Mouse (Mus musculus) midbrain, postnatal 0 days (tissue): ENCODE measurements around the gene Rbm18. TPM values are rescaled to one million over a fixed set of nuclear protein-coding genes. Genes with fewer than 3 reads are reported as not detected.
A peak's percentile ranks its signal among the peaks of the same experiment; 100 is the strongest.

ENCODE experiments used
- ATAC-seq: fragments of 200-750 bp; cut with Nextera tagmentation; 2 replicates; pipeline ENCODE4 v1.8.0; 2017; ENCODE audit warnings: moderate number of reproducible peaks, mild to moderate bottlenecking, moderate TSS enrichment, moderate library complexity; ENCODE audit not compliant: low FRiP score
- DNase-seq: peaks from one replicate; pipeline ENCODE4 v3.0.0-alpha.2; 2015; ENCODE audit warnings: low spot score
- H3K27ac ChIP-seq: fragments of 300-500 bp; sonication (generic); 2 replicates; pipeline ENCODE4 v1.5.1; 2014; ENCODE audit warnings: low read depth, mild to moderate bottlenecking, low read length, mixed read lengths
- H3K27me3 ChIP-seq: fragments of 300-500 bp; sonication (generic); 2 replicates; pipeline ENCODE4 v1.6.1; 2014; ENCODE audit warnings: low read length, control low read depth, mixed read lengths; ENCODE audit not compliant: insufficient read depth
- H3K36me3 ChIP-seq: fragments of 300-500 bp; sonication (generic); 2 replicates; pipeline ENCODE4 v1.6.1; 2014; ENCODE audit warnings: low read length, control low read depth, mixed read lengths; ENCODE audit not compliant: insufficient read depth
- H3K4me1 ChIP-seq: fragments of 300-500 bp; sonication (generic); 2 replicates; pipeline ENCODE4 v1.6.1; 2014; ENCODE audit warnings: mild to moderate bottlenecking, control low read depth, antibody characterized with exemption, low read length, mixed read lengths; ENCODE audit not compliant: insufficient read depth
- H3K4me2 ChIP-seq: fragments of 300-500 bp; sonication (generic); 2 replicates; pipeline ENCODE4 v1.6.1; 2014; ENCODE audit warnings: low read depth, mild to moderate bottlenecking, low read length, mixed read lengths; ENCODE audit not compliant: poor library complexity, severe bottlenecking
- H3K4me3 ChIP-seq: fragments of 300-500 bp; sonication (generic); 2 replicates; pipeline ENCODE4 v1.5.1; 2014; ENCODE audit warnings: low read depth, mild to moderate bottlenecking, low read length, moderate library complexity
- H3K9ac ChIP-seq: fragments of 300-500 bp; sonication (generic); replicated peaks from 2 replicates; pipeline ENCODE4 v1.6.1; 2014; ENCODE audit warnings: mild to moderate bottlenecking, low read length, moderate library complexity, mixed read lengths; ENCODE audit not compliant: poor library complexity, severe bottlenecking
- H3K9me3 ChIP-seq: fragments of 300-500 bp; sonication (generic); 2 replicates; pipeline ENCODE4 v1.6.1; 2016; ENCODE audit warnings: low read length, control low read depth
- CTCF ChIP-seq: IDR thresholded peaks from 2 replicates; pipeline ENCODE4 v1.5.1; 2016; ENCODE audit warnings: antibody characterized with exemption, mild to moderate bottlenecking
- WGBS: fragments of 180-500 bp; shearing (Covaris S2); extraction: QIAGEN DNeasy Blood & Tissue Kit; methylation state at CpG from one replicate; pipeline ENCODE4 v1.1.7; 2014; 5-methylcytosine and 5-hydroxymethylcytosine counted together
- polyA plus RNA-seq: library from polyadenylated mRNA; unstranded; fragments of >200 nt; fragmentation: Nextera tagmentation; extraction: Ambion mirVana; gene quantifications from 2 replicates; pipeline ENCODE4 v1.2.1, GENCODE M21; 2015
- total RNA-seq: library from RNA; depleted of rRNA; stranded (reverse); fragments of >200 nt; gene quantifications from 2 replicates; pipeline ENCODE4 v1.2.3, GENCODE M21; 2014

The Rbm18 gene
- total and polyA plus RNA-seq, 2 experiments from 2014 or later: 56.6 to 102 TPM

DNA sequence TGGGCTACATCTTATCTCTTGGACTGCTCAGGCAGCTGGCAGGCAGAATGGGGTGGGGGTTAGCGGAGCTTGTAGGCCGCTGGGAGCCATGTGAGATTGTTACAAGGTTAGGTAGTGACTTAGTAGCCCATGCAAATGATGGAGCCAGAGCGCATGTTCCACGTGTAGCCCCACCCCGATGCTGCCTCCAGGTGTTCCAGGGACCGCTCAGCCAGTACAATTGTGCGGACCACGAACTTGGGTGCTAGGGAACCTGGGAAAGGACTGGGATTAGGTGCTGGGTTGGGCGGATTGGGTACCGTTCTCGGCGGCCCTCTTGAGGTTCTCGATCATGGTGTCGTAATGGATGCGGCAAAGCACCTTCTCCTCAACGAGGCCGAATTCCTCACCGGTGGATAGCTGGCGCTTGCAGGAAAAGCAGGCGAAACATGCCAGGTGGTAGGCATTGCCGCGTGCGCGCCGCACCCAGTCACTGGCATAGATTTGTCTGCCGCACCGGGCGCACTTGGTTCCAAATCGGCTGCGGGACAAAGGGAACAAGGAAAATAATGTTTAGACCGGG, 42.6 kb downstream of the Rbm18 start:
- peaks cover 85% of the 10 kb centered on the region for H3K27me3 ChIP-seq
- H3K4me1 ChIP-seq: peaks cover 4% of the 10 kb centered on the region; the same call in 1 of the 2 replicates
- no peak overlapping the region for H3K9ac ChIP-seq
- no peaks in the 10 kb centered on the region for H3K9me3 ChIP-seq
- DNase-seq: no peak
- 0 out of 2 replicates have a peak overlapping the region, but pooled peaks have one; percentile 5 for H3K4me2 ChIP-seq
- no peak overlapping the region for H3K27ac ChIP-seq
- H3K4me3 ChIP-seq: no peak overlapping the region
- 2% methylated on average over 31 of the region's 31 CpGs for WGBS
- no peak for ATAC-seq
- TF ChIP-seq CTCF: no peak
- H3K36me3 ChIP-seq: no peaks in the 10 kb centered on the region

DNA sequence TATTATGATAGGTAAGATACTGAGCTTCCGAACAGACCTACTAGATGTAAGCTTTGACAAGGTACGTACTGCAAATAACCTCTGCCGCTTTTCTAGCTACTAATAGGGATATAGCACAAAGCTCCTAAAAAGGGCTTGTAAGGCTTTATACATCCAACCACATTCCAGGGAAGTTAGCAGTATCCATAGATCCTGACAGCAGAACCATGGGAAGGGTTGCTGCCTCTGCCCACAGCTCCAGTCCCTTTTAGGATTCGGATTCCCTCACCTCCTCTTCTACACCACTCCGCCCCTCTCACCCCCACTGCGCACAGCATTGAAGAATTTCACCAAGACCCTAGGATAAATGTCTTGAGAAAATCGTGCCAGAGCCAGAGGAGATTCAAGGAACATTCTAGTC, 43.3 kb downstream of the Rbm18 start:
- 15% methylated on average over 7 of the region's 7 CpGs for WGBS
- H3K27ac ChIP-seq: no peak overlapping the region
- no peak for ATAC-seq
- no peak overlapping the region for H3K9ac ChIP-seq
- peaks cover 84% of the 10 kb centered on the region for H3K27me3 ChIP-seq
- H3K4me2 ChIP-seq: no peak overlapping the region
- DNase-seq: no peak
- H3K4me1 ChIP-seq: peaks cover 4% of the 10 kb centered on the region; the same call in 1 of the 2 replicates
- no peaks in the 10 kb centered on the region for H3K36me3 ChIP-seq
- H3K4me3 ChIP-seq: no peak overlapping the region
- H3K9me3 ChIP-seq: no peaks in the 10 kb centered on the region
- TF ChIP-seq CTCF: no peak

DNA sequence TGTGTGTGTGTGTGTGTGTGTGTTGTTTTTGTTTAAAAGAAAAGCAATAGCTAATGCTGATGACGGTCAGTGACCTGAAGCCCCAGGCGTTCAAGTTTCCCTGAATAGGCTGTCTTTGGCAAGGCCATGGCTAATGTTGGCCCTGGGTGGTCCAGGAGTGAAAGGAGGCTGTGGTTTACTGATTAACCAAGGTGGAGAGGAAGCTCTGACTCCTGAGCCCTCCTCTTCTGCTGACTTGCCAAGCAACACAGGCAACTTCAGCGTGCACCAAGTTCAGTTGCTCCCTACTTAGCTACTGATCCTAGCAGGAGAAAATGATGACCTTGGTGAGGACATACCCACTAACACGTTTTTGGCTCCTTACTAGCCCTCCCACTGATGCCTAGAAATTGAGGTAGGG, 43.8 kb downstream of the Rbm18 start:
- H3K4me2 ChIP-seq: no peak overlapping the region
- peaks cover 79% of the 10 kb centered on the region for H3K27me3 ChIP-seq
- no peaks in the 10 kb centered on the region for H3K36me3 ChIP-seq
- WGBS: 6% methylated on average over 4 of the region's 4 CpGs
- H3K9me3 ChIP-seq: no peaks in the 10 kb centered on the region
- no peak overlapping the region for H3K27ac ChIP-seq
- TF ChIP-seq CTCF: no peak
- DNase-seq (no peak), ATAC-seq (no peak)
- H3K4me1 ChIP-seq: peaks cover 4% of the 10 kb centered on the region; the same call in 1 of the 2 replicates
- H3K9ac ChIP-seq: no peak overlapping the region
- H3K4me3 ChIP-seq: no peak overlapping the region

DNA sequence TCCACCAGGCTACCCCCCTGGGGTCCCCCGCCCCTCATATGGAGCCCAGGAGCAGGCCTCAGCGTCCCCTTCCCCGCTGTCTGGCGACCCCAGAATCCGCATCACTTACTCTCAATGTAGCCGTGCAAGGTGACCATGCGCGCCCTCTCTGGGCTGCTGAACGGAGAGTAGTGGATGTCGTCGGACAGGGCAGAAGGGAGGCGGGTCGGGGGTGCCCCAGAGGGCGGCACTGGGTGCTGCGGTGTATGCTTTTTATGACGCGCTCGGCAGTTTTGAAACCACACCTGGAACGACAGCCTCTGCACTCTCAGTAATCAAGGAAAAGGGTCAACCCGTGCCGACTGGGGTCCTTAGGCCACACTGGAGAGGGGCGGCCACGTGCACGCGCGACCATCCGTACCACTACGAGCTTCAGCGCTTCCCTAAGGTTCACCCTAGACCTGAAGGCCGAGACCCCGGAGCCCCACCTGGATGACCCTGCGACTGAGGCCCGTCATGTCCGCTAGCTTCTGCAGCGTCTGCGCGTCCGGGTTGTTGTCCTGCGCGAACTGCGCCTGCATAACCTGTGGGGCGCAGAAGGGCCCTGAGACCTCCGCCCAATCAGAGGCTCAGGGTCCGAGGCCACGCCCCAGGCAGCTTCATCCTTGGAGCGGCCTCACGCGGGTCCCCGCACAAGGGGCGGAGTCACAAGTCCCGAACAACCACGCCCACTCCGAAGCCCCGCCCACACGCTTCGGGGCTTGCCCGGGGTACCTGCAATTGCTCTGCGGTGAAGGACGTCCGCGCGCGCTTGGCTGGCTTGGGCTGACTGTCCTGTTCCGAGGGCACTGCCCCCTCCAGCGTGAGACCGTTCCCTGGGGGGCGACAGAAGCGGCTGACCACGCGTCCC, 45.5 kb downstream of the Rbm18 start:
- H3K4me3 ChIP-seq: peak overlapping the region; percentile 43
- H3K27ac ChIP-seq: no peak overlapping the region
- H3K4me1 ChIP-seq: peaks cover 4% of the 10 kb centered on the region; the same call in 1 of the 2 replicates
- no peaks in the 10 kb centered on the region for H3K9me3 ChIP-seq
- no peak overlapping the region for H3K9ac ChIP-seq
- TF ChIP-seq CTCF: no peak
- 2% methylated on average over 70 of the region's 70 CpGs for WGBS
- DNase-seq (no peak), ATAC-seq (peak; percentile 58)
- no peaks in the 10 kb centered on the region for H3K36me3 ChIP-seq
- peak overlapping the region; percentile 74 for H3K4me2 ChIP-seq
- peaks cover 68% of the 10 kb centered on the region for H3K27me3 ChIP-seq

DNA sequence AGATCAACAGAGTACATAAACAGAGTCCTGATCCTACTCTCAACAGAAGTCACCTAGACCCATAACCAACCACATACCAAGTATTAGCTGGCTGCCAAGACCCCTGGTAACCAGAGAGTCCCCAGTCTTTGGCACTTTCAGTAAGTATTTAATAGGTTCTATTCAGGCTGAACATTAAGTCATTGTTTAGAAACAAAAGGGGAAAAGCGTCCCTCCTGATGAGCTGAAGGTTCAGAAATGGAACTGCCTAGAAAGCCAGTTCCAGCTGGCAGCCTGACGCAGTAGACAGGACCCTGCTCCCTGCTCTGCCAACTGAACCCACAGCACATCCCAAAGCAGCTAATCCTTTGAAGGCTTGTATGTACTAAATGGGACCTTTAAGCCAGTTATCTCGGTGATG, 47.4 kb downstream of the Rbm18 start:
- H3K4me2 ChIP-seq: no peak overlapping the region
- H3K9me3 ChIP-seq: no peaks in the 10 kb centered on the region
- peaks cover 50% of the 10 kb centered on the region for H3K27me3 ChIP-seq
- 34% methylated on average over 3 of the region's 3 CpGs for WGBS
- H3K4me3 ChIP-seq: no peak overlapping the region
- TF ChIP-seq CTCF: no peak
- H3K27ac ChIP-seq: no peak overlapping the region
- H3K4me1 ChIP-seq: peaks cover 4% of the 10 kb centered on the region; the same call in 1 of the 2 replicates
- H3K36me3 ChIP-seq: no peaks in the 10 kb centered on the region
- H3K9ac ChIP-seq: no peak overlapping the region
- ATAC-seq (no peak), DNase-seq (no peak)

DNA sequence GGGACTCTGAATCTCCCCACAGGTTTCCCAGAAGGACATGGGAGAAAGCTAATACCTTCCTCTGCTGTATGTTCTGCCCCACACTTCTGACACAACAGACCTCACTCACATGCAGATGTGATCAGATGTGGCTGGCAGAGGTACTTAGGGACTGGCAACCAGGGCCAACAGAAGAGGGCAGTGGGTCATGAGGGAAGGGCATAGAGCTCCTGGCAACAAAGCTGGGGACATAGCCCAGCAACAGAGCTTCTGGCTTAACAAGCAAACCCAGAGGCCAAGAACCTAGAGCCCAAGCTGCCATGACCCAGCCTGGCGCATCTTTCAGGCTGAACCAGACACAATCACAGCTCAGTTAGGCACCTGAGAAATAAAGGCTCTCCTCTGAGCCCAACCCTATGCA, 51.5 kb downstream of the Rbm18 start:
- H3K27ac ChIP-seq: no peak overlapping the region
- DNase-seq (no peak), ATAC-seq (no peak)
- H3K9ac ChIP-seq: no peak overlapping the region
- WGBS: 94% methylated on average over 1 of the region's 1 CpGs
- no peak overlapping the region for H3K4me2 ChIP-seq
- H3K9me3 ChIP-seq: no peaks in the 10 kb centered on the region
- no peaks in the 10 kb centered on the region for H3K36me3 ChIP-seq
- TF ChIP-seq CTCF: no peak
- peaks cover 22% of the 10 kb centered on the region for H3K27me3 ChIP-seq
- H3K4me3 ChIP-seq: no peak overlapping the region
- no peaks in the 10 kb centered on the region for H3K4me1 ChIP-seq
